Mouse (Mus musculus): ENCODE results near the gene Vmn1r29. TPM values are rescaled to one million over a fixed set of nuclear protein-coding genes. Genes with fewer than 3 reads are reported as not detected.

The Vmn1r29 gene
- not detected for total RNA-seq (2023)

DNA sequence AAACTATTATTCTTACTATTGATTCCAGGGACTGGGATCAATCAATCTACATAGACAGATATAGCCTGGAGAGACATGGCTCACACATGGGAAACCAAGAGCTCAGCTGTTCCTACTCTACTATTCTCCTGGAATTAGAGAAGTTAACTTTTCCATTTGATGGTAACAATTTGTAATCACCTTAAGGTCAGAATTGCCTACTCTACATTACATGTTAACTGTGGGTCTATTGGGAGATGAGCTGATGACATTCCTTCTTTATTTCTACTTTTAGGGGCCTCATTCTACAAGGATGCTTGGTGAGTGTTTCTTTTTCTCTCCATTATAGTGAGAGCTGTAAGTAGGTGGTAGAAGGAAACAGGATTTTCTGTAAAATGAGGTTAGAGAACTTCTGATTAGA lies at the start of gene Vmn1r29:
TSS of gene Vmn1r29 (plus strand) at position 301 of the 400 bp plus-strand sequence.

DNA sequence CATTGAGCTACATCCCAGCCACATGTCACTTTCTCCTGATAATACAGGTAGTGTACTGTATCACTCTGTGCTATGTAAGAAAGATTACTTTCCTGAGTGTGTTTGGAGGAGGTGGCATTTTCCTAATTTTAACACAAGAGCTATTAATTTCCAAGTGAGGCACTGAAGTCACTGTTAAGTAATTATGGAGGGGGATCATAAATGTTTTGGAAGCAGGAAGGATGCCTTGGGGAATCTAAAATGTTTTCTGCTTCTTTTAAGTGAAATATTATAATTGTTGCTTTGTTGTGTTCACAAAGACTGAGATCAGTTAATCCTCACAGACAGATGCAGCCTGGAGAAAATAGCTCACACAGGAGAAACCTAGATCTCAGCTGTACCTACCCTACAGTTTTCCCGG lies 39.6 kb upstream of the Vmn1r29 start, which contains the start of gene Vmn1r28:
TSS of gene Vmn1r28 (plus strand) at position 301 of the 400 bp plus-strand sequence.

Other genes starting within 250 kb of the Vmn1r29 start
- gene Vmn1r27, start 82.7 kb upstream of the Vmn1r29 start, total RNA-seq (2023): not detected
- gene Vmn1r28, start 39.5 kb upstream of the Vmn1r29 start, total RNA-seq (2023): not detected
- not detected for gene Vmn1r30, start 141.8 kb downstream of the Vmn1r29 start, total RNA-seq (2023)
- not detected for gene Vmn1r31, start 173.8 kb downstream of the Vmn1r29 start, total RNA-seq (2023)